Mouse (Mus musculus): Measurements from ENCODE around the gene Mylk.
"Not testable (repeated sequence)": the region's sequence is repeated elsewhere in the genome, so short reads cannot be mapped to it uniquely, and the experiment has no call there.

Gene Mylk

DNA sequence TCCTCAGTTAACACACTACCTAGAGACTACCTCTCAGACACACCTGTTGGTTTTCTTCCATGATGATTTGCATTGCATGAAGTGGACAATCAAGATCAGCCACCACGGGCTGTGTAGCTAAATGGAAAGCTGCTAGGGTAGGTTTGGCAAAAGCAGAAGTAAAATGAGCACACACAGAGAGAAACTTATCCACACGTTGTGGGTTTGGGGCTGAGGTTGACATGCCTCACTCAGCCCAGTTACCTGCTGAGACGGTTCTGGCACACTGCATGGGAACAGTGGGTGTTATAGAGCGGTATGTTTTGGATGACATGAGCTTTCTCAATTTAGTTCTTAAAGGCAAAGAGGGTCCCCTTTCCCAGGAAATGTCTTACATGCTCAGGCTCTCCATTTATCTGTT lies 25.1 kb downstream of the Mylk start:
- DNase-seq (ENCODE audit: low read depth), result no peak

GRCm38 (mm10) chr16:34772445-34773032 lies 27.5 kb downstream of the Mylk start:
- DNase-seq (ENCODE audit: low read depth), result no peak

- DNase-seq (ENCODE audit: low read depth), result no peak
These were observed 37.4 kb downstream of the Mylk start for GRCm38 (mm10) chr16:34782442-34782841.

DNA sequence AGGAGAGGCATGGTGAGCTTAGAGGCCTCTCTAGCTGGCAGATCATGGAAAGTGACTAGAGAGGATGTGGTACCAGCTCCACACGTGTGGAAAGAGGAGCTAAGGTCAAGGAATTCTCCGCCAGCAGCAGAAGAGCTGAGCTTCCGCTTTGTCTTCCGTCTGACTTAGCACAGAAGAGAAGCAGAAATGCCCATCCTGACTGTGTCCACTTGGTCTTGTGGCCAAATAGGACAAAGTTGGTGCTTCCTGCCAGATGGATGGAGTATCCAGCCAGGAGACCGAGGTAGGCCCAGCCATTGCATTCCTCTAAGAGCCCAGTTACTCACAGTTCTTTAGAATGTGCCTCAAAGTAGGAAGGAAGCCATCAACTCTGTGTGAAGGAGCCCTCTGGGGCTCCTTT lies 38.5 kb downstream of the Mylk start:
- DNase-seq (ENCODE audit: low read depth), result no peak

DNA sequence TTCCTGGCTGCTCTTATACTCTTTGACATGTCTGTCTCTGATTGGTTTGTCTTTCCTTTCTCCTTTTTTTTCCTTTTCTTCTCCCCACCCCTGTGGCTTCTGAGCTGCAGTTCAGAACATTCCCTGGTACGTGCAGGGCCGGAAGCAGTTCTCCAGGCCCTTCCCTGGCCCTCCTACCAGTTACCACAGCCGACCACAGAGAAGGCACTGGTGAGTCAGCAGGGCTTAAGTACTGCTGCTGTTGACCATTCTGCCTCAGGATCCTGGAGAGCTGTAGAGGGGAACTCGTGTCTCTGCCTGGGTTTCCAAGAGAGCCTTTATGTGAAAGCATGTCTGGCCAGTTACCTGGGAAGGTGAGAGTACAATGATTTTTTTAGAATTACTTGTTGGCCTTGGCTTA lies 39.7 kb downstream of the Mylk start:
- DNase-seq (ENCODE audit: low read depth), result peak; percentile 66

DNA sequence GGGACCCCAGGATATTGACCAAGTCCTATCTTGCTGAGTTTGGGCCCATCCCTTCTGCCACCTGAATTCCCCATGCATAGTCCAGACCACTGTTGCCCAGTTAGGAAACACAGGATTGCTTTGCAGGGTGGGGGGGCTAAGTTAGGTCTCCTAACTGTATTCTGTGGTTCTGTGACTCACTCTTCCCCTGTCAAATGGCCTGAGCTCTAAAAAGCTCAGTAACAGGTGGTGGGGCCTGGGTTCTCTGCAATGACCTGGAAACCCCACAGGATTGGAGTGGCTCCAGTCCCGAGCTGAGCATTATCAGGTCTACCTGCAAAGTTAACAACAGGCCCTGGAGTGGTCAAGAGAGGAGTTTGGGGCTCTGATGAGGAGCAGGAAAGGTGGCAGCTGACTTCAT lies 47.5 kb downstream of the Mylk start:
- DNase-seq (ENCODE audit: low read depth), result no peak

GRCm38 (mm10) chr16:34793000-34793399 lies 48.0 kb downstream of the Mylk start:
- DNase-seq (ENCODE audit: low read depth), result peak; percentile 21

DNA sequence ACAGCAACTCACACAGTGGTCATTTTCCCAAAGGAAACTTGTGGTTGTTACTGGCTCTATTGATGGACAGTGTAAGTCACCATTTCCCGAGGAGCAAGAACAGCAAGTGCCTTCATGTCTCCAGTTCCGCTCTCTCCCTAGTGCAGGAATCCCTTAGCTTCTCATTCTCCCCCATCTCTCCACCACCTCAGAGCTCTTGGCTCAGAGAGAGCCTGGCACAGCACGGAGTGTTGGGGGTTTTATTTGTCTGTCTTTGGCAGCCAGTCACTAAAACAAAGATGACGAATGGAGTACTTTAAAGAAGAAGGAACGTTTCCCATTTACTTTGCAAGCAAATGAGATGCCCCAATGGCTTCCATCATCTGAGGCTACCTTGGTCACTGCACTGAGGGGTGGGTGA lies 56.2 kb downstream of the Mylk start:
- DNase-seq (ENCODE audit: low read depth), result no peak

DNA sequence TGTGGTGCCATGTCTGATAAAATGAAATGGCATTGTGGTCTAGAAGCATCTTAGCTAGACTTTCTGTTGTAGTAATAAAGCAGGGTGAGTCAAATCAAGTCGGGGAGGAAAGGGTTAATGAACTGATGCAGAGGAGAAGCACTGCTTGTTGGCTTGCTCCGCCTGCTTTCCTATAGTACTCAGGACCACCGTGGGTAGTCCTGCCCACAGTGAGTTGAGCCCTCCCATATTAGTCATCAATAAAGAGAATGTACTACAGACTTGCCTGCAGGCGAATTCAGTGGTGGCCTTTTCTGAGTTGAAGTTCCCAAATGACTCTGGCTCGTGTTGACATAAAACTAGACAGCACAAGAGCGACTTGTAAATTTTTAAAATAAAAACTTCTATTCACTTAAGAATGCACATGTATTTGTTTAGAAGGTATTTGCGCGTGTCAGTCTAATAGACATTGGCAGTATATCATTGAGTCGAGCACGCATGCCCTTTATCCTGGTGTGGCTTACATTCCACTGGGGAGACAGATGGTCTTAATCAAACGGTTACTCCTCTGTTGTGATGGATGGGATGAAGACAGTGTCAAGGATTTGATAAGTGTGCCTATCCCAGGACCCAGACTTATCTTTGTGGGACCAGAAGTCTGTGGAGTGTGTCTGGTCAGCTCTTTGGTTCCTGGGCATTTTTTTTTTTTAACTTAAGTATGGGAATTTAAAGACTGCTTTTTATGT lies 59.4 kb downstream of the Mylk start:
- DNase-seq (ENCODE audit: low read depth), result peak; percentile 31

GRCm38 (mm10) chr16:34806883-34807767 lies 62.1 kb downstream of the Mylk start:
- no peak for DNase-seq (ENCODE audit: low read depth)

GRCm38 (mm10) chr16:34807768-34808275 lies 62.8 kb downstream of the Mylk start:
- no peak for DNase-seq (ENCODE audit: low read depth)

GRCm38 (mm10) chr16:34812165-34812564 lies 67.2 kb downstream of the Mylk start:
- no peak for DNase-seq (ENCODE audit: low read depth)

DNA sequence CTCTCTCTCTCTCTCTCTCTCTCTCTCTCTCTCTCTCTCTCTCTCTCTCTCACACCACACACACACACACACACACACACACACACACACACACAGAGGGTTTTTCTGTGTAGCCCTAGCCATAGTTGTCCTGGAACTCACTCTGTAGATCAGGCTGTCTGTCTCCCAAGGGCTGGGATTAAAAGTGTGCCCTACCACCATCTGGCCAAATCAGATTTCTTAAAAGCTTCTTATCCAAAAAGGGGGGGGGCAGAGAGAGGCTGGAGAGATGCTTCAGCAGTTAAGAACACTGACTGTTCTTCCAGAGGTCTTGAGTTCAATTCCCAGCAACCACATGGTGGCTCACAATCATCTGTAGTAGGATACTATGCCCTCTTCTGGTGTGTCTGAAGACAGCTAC lies 68.2 kb downstream of the Mylk start:
- not testable (repeated sequence) for DNase-seq (ENCODE audit: low read depth)

GRCm38 (mm10) chr16:34813570-34813969 lies 68.6 kb downstream of the Mylk start:
- no peak for DNase-seq (ENCODE audit: low read depth)

DNA sequence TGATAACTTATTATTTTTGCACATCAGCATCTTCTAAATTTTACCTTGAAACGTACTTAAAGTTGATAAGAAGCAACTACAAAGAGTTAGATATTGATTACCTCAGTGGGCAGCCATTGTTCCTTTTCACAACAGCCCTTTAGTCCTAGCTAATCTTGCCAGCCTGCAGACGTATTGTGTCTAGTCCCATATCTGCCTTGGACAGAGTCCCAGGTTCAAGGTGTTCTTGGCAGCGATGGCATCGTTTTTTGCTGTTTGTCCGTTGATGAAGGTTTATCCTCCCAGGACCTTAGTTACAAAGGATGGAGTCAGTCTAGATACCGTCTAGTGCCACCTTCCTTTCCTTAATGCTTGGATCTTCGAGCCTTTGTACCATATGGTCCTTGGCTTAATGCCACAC lies 69.6 kb downstream of the Mylk start:
- no peak for DNase-seq (ENCODE audit: low read depth)

GRCm38 (mm10) chr16:34816548-34816947 lies 71.5 kb downstream of the Mylk start:
- DNase-seq (ENCODE audit: low read depth), result no peak

GRCm38 (mm10) chr16:34825111-34825744 lies 80.2 kb downstream of the Mylk start:
- no peak for DNase-seq (ENCODE audit: low read depth)

GRCm38 (mm10) chr16:34834477-34834876 lies 89.5 kb downstream of the Mylk start:
- no peak for DNase-seq (ENCODE audit: low read depth)

DNA sequence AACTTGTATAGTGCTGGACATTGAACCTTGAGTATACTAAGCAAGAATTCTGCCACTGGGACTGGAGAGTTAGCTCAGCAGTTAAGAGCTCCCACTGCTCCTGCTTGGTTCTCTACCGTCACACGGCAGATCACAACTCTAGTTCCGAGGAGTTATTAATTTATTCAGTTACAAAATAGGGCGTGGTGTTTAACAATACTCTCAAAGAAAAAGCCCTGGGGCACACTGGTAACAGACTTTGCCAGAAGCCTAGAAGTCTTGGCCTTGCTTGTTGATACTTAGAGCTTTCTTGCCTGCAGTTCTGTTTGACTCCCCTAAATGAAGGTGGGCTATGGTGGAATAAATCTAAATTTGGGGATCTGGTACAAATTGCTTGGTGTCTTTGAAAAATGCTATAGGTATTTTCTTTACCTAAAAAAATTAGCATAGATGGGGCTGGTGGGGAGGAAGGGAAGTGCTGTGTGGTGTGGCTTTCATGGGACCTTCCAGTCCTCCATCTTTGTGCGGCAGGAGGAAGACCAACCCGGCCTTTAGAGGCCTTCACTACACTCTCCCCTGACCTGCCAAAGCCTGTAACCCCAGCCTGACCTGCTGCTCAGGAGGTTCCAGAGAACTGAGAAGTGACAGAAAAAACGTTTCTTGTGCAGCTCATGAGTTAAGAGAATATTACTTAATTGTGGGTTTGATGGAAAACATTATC lies 94.1 kb downstream of the Mylk start:
- no peak for DNase-seq (ENCODE audit: low read depth)

GRCm38 (mm10) chr16:34839704-34840331 lies 94.8 kb downstream of the Mylk start:
- peak; percentile 77 for DNase-seq (ENCODE audit: low read depth)

DNA sequence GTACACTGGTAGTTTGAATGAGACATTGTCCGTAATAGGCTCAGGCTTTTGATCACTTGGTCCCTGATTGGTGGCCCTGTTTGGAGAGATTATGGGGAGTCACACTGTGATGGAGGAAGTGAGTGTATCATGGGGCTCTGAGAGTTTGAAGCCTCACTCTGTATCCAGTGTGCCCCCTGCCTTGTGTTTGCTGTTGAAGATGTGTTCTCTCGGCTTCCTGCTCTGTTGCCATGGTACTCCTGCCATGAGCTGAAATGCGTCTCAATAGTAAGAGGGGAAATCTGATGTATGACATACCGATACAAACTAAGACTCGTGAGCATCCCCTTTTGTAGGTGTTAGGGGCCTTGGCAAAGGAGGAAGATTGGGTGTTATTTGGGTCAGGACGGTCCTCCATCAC lies 99.8 kb downstream of the Mylk start:
- DNase-seq (ENCODE audit: low read depth), result no peak

Measured in NIH3T3 (cell line).